Mouse (Mus musculus) CD8-positive naive resting alpha-beta T cell, adult 2 months (primary cell): ENCODE measurements around the gene Ptpn5.
A peak's percentile ranks its signal among the peaks of the same experiment; 100 is the strongest.

Experiments used
- DNase-seq, 2 experiments: peaks; one replicate each; pipeline ENCODE4 v3.0.0; 2022; ENCODE audit warnings: low read depth in 2 of 2, low spot score in 2 of 2

The Ptpn5 gene

GRCm38 (mm10) chr7:47061560-47061959, 71.9 kb downstream of the Ptpn5 start:
- DNase-seq: no peak

- DNase-seq: no peak
Observed at GRCm38 (mm10) chr7:47059339-47059738, 74.1 kb downstream of the Ptpn5 start.

- no peak for DNase-seq
Observed at GRCm38 (mm10) chr7:47056273-47056672, 77.2 kb downstream of the Ptpn5 start.

DNA sequence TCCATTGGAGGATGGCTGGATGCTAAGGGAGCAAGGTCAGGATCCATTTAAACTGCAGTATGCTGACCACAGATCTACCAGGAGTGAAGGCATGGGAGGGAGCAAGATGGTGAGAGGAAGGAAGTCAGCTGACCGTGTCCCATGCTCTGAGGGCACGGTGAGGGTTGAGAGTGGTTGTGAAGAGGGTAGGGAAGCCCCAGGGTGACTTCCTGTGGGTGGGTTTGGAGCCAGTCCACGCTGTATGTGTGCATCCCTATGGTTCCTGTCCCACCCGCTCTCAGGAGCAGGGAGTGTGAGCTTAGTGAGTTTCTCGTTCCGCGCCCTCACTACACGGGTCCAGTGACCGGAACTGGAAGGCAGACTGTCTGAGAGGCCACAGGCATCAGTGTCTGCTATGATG, 77.7 kb downstream of the Ptpn5 start:
- no peak for DNase-seq

DNA sequence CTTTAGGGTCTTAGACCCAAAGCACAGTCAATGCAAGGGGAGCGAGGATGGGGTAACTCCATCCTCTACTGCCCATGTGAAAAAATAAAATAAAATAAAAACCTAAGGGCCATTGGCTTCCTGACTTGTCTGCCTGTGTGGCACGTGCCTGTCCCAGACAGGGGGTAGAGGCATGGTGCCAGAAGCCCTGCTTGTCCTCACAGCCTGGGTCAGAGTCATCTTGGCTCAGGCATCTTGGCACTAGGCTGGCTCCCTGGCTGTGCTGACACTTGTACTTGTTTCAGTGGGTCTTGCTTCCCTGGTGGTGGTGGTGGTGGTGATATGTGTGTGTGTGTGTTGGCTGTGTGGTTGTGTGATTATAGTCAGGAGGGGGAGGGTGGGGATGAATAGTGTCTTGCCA, 78.8 kb downstream of the Ptpn5 start:
- DNase-seq: no peak

DNA sequence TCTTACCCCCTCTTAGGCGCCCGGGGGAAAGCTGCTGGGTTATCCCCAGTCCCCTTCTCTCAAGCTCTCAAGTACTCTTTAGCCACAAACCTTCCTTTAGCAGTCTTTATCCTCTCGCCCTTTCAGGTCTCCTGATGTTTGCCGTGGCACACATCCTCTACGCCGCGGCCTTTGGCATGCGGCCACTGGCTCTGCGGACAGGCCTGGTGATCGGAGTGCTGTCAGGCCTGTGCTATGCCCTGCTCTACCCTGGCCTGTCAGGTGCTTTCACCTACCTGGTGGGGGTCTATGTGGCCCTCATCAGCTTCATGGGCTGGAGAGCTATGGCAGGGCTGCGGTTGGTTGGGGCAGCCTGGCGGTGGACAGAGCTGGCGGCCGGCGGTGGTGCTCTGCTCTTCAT, 80.2 kb downstream of the Ptpn5 start:
- DNase-seq: no peak

- no peak for DNase-seq
Observed at GRCm38 (mm10) chr7:47052276-47052675, 81.2 kb downstream of the Ptpn5 start.

DNA sequence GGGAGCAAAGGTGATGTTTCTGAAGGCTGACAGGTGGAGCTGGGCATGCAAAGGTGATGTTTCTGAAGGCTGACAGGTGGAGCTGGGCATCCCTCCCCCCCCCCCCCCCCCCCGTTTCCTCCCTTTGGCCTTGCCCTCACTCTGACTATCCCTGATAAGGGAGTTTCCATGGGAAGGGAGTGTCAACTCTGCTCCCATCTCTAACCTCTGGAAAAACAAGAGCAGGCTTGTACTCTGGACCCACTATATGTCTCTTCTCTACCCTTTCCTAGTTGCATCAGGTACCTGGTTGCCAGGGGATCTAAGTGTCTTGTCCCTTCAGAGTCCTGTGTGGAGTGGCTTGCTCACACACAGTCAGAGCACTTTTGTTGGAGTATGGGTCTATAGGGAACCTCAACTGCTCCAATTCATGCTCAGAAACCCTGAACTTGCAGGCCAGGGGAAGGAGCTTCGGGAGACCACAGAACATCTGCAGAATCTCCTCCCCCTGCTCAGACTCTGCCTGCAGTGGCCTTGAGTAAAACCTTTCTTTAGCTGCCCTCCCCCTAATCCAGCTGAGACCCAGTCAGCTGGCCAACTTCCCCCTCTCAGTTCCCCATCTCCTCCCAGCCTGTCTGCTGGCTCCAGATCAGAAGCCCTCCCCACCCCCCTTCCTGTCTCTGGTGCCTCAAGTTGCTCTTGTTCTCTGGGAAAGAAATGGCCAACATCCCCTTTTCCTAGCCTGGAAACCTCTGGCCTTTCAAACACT, 81.9 kb downstream of the Ptpn5 start:
- no peak for DNase-seq

DNA sequence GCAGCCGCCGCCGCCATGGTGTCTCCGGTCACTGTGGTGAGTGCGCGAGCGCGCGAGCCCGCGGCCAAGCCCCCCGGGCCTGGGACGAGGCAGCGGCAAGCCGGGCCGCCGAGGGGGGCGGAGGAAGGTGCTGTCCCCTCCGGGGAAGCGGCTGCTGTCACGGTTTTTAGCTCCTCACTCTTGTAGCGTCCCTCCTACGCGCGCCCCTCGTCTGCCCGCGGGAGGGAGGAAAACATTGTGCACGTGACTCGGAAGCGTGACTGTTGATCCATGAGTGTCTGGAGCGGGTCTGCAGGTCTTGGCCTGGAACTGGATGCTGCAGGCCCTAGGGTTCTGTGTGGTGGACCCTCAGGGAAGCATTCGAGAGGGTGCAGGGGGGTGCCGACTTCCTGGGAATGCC, 82.7 kb downstream of the Ptpn5 start:
- no peak for DNase-seq

DNA sequence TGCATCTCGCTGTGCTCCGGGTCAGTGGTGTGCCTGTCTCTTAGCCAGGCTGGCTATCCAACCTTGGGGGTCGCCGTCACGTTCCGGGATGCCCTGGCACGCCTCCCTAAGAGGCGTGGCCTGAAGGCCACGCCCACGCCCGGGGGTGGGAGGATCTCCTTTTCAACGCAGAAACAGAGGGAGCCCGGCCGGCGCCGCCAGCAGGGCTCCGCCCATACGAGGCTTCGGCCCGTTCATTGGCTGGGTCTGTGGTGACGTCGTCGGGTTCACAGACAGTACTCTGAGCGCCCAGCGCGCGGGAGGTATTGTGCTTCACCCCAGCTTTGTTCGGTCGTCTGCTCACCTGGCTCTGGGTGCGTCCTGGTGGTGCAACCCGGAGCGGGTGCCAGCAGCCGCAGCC, 83.1 kb downstream of the Ptpn5 start, which contains the start of gene Tmem86a:
TSS of gene Tmem86a (plus strand) at position 236 of the 400 bp plus-strand sequence.
- DNase-seq: peak; percentile 87 to 89

- DNase-seq: no peak
Observed at GRCm38 (mm10) chr7:47042823-47043490, 90.5 kb downstream of the Ptpn5 start.

DNA sequence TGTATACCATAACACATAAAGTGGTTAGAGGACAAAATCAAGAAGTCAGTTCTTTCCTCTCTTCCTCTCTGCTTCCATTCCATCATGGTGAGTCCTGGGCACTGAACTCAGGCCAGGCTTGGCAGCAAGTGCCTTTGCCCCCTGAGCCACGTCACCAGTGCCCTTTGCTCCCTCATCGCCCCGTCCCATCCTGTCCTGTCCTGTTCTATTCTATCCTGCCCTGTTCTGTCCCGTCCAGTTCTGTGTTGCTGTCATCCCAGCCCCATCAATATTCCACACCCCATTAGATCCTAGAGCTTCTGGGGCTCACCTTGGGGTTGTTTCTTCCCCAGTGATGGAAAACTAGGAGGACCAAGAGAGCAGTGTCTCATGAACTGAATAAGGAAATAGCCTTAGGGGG, 91.4 kb downstream of the Ptpn5 start:
- DNase-seq: no peak

GRCm38 (mm10) chr7:47041706-47042105, 91.8 kb downstream of the Ptpn5 start:
- DNase-seq: no peak

DNA sequence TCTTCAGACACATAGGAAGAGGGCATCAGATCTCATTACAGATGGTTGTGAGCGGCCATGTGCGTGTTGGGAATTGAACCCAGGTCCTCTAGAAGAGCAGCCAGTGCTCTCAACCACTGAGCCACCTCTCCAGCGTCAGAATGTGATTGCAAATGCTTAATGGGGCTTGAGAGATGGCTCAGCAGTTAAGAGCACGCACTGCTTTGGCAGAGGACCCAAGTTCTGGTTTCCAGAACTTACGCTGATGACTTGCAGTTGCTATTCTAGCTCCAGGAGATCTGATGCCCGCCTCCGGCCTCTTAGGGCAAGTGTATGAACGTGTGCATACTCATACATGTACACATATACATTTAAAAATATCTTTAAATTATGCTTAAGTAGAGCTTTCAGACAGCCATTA, 98.1 kb downstream of the Ptpn5 start:
- DNase-seq: no peak

DNA sequence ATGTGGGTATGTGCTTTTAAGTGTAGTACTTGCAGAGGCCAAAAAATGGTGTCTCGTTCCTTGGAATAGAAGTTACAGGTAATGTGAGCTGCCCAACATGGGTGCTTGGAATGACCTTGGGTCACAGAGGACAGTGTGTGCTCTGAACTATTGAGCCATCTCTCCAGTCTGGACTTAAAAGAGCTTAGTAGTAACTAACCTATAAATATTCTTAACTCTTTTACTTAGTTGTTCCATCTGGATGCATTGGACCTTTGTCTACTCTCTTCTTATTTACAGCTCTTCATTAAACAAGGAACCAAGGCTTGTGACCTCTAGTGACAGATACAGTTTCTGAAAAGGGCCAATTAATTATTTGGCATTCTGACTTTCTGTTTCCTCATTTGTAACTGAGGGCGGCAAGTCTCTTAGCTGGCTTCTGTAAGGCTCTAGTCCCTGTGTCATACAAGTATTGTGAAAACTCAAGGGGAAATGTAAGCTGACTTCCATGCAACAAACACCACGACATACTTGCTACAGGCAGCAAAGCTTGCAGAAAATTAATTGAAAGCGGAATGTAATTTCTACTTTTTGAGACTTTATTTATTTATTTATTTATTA, 98.6 kb downstream of the Ptpn5 start:
- DNase-seq: no peak

GRCm38 (mm10) chr7:47031371-47031770, 102.1 kb downstream of the Ptpn5 start:
- no peak for DNase-seq

GRCm38 (mm10) chr7:47030517-47031193, 102.8 kb downstream of the Ptpn5 start:
- DNase-seq: no peak
